Mouse (Mus musculus): ENCODE measurements around the gene Epb41l2. TPM values are rescaled to one million over a fixed set of nuclear protein-coding genes. Genes with fewer than 3 reads are reported as not detected.

Epb41l2 gene
- polyA plus RNA-seq, 1 experiment from 2014 or later: 9.0 TPM

GRCm38 (mm10) chr10:25438299-25438680 lies 78.7 kb downstream of the Epb41l2 start:
- DNase-seq: no peak
- H3K9ac ChIP-seq: no peak overlapping the region
- 43% methylated on average over 8 of the region's 8 CpGs for WGBS (ENCODE audit: insufficient replicate concordance)
- H3K4me2 ChIP-seq: no peak overlapping the region
- H3K36me3 ChIP-seq: no peaks in the 10 kb centered on the region
- no peak for ATAC-seq (ENCODE audit: low read depth)
- H3K4me1 ChIP-seq (replicated peaks): peaks cover 16% of the 10 kb centered on the region
- no peak overlapping the region for H3K4me3 ChIP-seq (replicated peaks)
- H3K27me3 ChIP-seq: no peaks in the 10 kb centered on the region
- H3K27ac ChIP-seq: no peak overlapping the region
- no peaks in the 10 kb centered on the region for H3K9me3 ChIP-seq (replicated peaks)

- Histone ChIP-seq H3K27ac (no peak overlapping the region), H3K4me1 (replicated peaks) (peaks cover 9% of the 10 kb centered on the region; the same call in 1 of the 2 replicates), H3K9ac (no peak overlapping the region), H3K4me3 (replicated peaks) (no peak overlapping the region), H3K27me3 (no peaks in the 10 kb centered on the region), H3K36me3 (peaks cover 4% of the 10 kb centered on the region), H3K9me3 (replicated peaks) (no peaks in the 10 kb centered on the region), H3K4me2 (no peak overlapping the region)
- ATAC-seq (ENCODE audit: low read depth) (no peak), DNase-seq (no peak)
- 59% methylated on average over 4 of the region's 4 CpGs for WGBS (ENCODE audit: insufficient replicate concordance)
Observed at GRCm38 (mm10) chr10:25439163-25439562, 79.6 kb downstream of the Epb41l2 start.

- Histone ChIP-seq H3K9ac (no peak overlapping the region), H3K36me3 (peaks cover 10% of the 10 kb centered on the region), H3K9me3 (replicated peaks) (no peaks in the 10 kb centered on the region), H3K4me1 (replicated peaks) (0 out of 2 replicates have a peak, but pooled peaks cover 2% of the 10 kb centered on the region), H3K4me3 (replicated peaks) (no peak overlapping the region), H3K27me3 (no peaks in the 10 kb centered on the region), H3K27ac (no peak overlapping the region), H3K4me2 (no peak overlapping the region)
- ATAC-seq (ENCODE audit: low read depth) (no peak), DNase-seq (no peak)
- 65% methylated on average over 3 of the region's 3 CpGs for WGBS (ENCODE audit: insufficient replicate concordance)
Observed at GRCm38 (mm10) chr10:25439856-25440255, 80.3 kb downstream of the Epb41l2 start.

- H3K9me3 ChIP-seq (replicated peaks): no peaks in the 10 kb centered on the region
- 0 out of 2 replicates have a peak, but pooled peaks cover 2% of the 10 kb centered on the region for H3K4me1 ChIP-seq (replicated peaks)
- peaks cover 10% of the 10 kb centered on the region for H3K36me3 ChIP-seq
- ATAC-seq (ENCODE audit: low read depth): no peak
- no peak overlapping the region for H3K4me2 ChIP-seq
- 79% methylated on average over 7 of the region's 7 CpGs for WGBS (ENCODE audit: insufficient replicate concordance)
- H3K9ac ChIP-seq: no peak overlapping the region
- DNase-seq: no peak
- H3K27ac ChIP-seq: no peak overlapping the region
- H3K27me3 ChIP-seq: no peaks in the 10 kb centered on the region
- H3K4me3 ChIP-seq (replicated peaks): no peak overlapping the region
Observed at GRCm38 (mm10) chr10:25441405-25441804, 81.8 kb downstream of the Epb41l2 start.

GRCm38 (mm10) chr10:25443626-25444025 lies 84.0 kb downstream of the Epb41l2 start:
- WGBS (ENCODE audit: insufficient replicate concordance): 71% methylated on average over 6 of the region's 6 CpGs
- Histone ChIP-seq H3K36me3 (peaks cover 10% of the 10 kb centered on the region), H3K4me2 (no peak overlapping the region), H3K4me1 (replicated peaks) (no peaks in the 10 kb centered on the region), H3K9ac (no peak overlapping the region), H3K27me3 (no peaks in the 10 kb centered on the region), H3K4me3 (replicated peaks) (no peak overlapping the region), H3K27ac (no peak overlapping the region), H3K9me3 (replicated peaks) (no peaks in the 10 kb centered on the region)
- no peak for DNase-seq
- ATAC-seq (ENCODE audit: low read depth): no peak

GRCm38 (mm10) chr10:25444198-25444783 lies 84.7 kb downstream of the Epb41l2 start:
- no peak for ATAC-seq (ENCODE audit: low read depth)
- no peak overlapping the region for H3K9ac ChIP-seq
- no peaks in the 10 kb centered on the region for H3K9me3 ChIP-seq (replicated peaks)
- WGBS (ENCODE audit: insufficient replicate concordance): 84% methylated on average over 5 of the region's 5 CpGs
- H3K4me1 ChIP-seq (replicated peaks): peaks cover 3% of the 10 kb centered on the region; the same call in 1 of the 2 replicates
- H3K27ac ChIP-seq: no peak overlapping the region
- H3K4me3 ChIP-seq (replicated peaks): no peak overlapping the region
- no peaks in the 10 kb centered on the region for H3K27me3 ChIP-seq
- H3K4me2 ChIP-seq: no peak overlapping the region
- DNase-seq: no peak
- H3K36me3 ChIP-seq: peaks cover 10% of the 10 kb centered on the region

- H3K4me1 ChIP-seq (replicated peaks): peaks cover 3% of the 10 kb centered on the region; the same call in 1 of the 2 replicates
- no peak overlapping the region for H3K27ac ChIP-seq
- DNase-seq: no peak
- H3K4me2 ChIP-seq: no peak overlapping the region
- no peak overlapping the region for H3K9ac ChIP-seq
- H3K36me3 ChIP-seq: peaks cover 10% of the 10 kb centered on the region
- H3K4me3 ChIP-seq (replicated peaks): no peak overlapping the region
- no peaks in the 10 kb centered on the region for H3K9me3 ChIP-seq (replicated peaks)
- ATAC-seq (ENCODE audit: low read depth): peak; percentile 34; the same call in 1 of the 2 replicates
- no peaks in the 10 kb centered on the region for H3K27me3 ChIP-seq
- WGBS (ENCODE audit: insufficient replicate concordance): 57% methylated on average over 5 of the region's 5 CpGs
Observed at GRCm38 (mm10) chr10:25446953-25447525, 87.4 kb downstream of the Epb41l2 start.

- DNase-seq (no peak), ATAC-seq (ENCODE audit: low read depth) (no peak)
- 66% methylated on average over 4 of the region's 4 CpGs for WGBS (ENCODE audit: insufficient replicate concordance)
- no peaks in the 10 kb centered on the region for H3K27me3 ChIP-seq
- no peak overlapping the region for H3K4me3 ChIP-seq (replicated peaks)
- H3K36me3 ChIP-seq: peaks cover 9% of the 10 kb centered on the region
- H3K4me2 ChIP-seq: no peak overlapping the region
- no peaks in the 10 kb centered on the region for H3K9me3 ChIP-seq (replicated peaks)
- H3K9ac ChIP-seq: no peak overlapping the region
- no peak overlapping the region for H3K27ac ChIP-seq
- peaks cover 3% of the 10 kb centered on the region; the same call in 1 of the 2 replicates for H3K4me1 ChIP-seq (replicated peaks)
Observed at GRCm38 (mm10) chr10:25448676-25449075, 89.1 kb downstream of the Epb41l2 start.

GRCm38 (mm10) chr10:25449312-25450020 lies 89.9 kb downstream of the Epb41l2 start:
- ATAC-seq (ENCODE audit: low read depth): no peak
- H3K4me2 ChIP-seq: no peak overlapping the region

GRCm38 (mm10) chr10:25453150-25453549 lies 93.6 kb downstream of the Epb41l2 start:
- WGBS (ENCODE audit: insufficient replicate concordance): 70% methylated on average over 9 of the region's 9 CpGs
- H3K4me2 ChIP-seq: no peak overlapping the region
- H3K27ac ChIP-seq: no peak overlapping the region
- ATAC-seq (ENCODE audit: low read depth) (no peak), DNase-seq (no peak)
- no peaks in the 10 kb centered on the region for H3K27me3 ChIP-seq
- H3K9ac ChIP-seq: no peak overlapping the region
- H3K36me3 ChIP-seq: no peaks in the 10 kb centered on the region
- no peak overlapping the region for H3K4me3 ChIP-seq (replicated peaks)
- no peaks in the 10 kb centered on the region for H3K9me3 ChIP-seq (replicated peaks)
- H3K4me1 ChIP-seq (replicated peaks): peaks cover 3% of the 10 kb centered on the region; the same call in 1 of the 2 replicates

More at GRCm38 (mm10) chr10:25449312-25450020, 89.9 kb downstream of the Epb41l2 start:
- no peaks in the 10 kb centered on the region for H3K27me3 ChIP-seq
- no peak overlapping the region for H3K4me3 ChIP-seq (replicated peaks)
- H3K27ac ChIP-seq: peak overlapping the region; percentile 44; the same call in 1 of the 2 replicates
- peaks cover 2% of the 10 kb centered on the region; the same call in 1 of the 2 replicates for H3K36me3 ChIP-seq
- 38% methylated on average over 11 of the region's 11 CpGs for WGBS (ENCODE audit: insufficient replicate concordance)
- no peaks in the 10 kb centered on the region for H3K9me3 ChIP-seq (replicated peaks)
- no peak for DNase-seq
- H3K4me1 ChIP-seq (replicated peaks): peaks cover 3% of the 10 kb centered on the region; the same call in 1 of the 2 replicates
- H3K9ac ChIP-seq: no peak overlapping the region

- Histone ChIP-seq H3K36me3 (no peaks in the 10 kb centered on the region), H3K27me3 (no peaks in the 10 kb centered on the region), H3K4me3 (replicated peaks) (no peak overlapping the region), H3K27ac (no peak overlapping the region), H3K4me2 (no peak overlapping the region), H3K9me3 (replicated peaks) (no peaks in the 10 kb centered on the region), H3K9ac (no peak overlapping the region), H3K4me1 (replicated peaks) (peaks cover 3% of the 10 kb centered on the region; the same call in 1 of the 2 replicates)
- ATAC-seq (ENCODE audit: low read depth): no peak
- WGBS (ENCODE audit: insufficient replicate concordance): 83% methylated on average over 10 of the region's 10 CpGs
- DNase-seq: no peak
Observed at GRCm38 (mm10) chr10:25453772-25454171, 94.2 kb downstream of the Epb41l2 start.

All from liver, embryonic 13.5 days (tissue).